Mouse (Mus musculus) MEL (cell line): Measurements from ENCODE around the gene Tmem201. TPM values are rescaled to one million over a fixed set of nuclear protein-coding genes. Genes with fewer than 3 reads are reported as not detected.
A peak's percentile ranks its signal among the peaks of the same experiment; 100 is the strongest.

Experiments
- DNase-seq: peaks from one replicate; pipeline ENCODE4 v3.0.0; 2011; ENCODE audit warnings: low read depth, low spot score
- H3K27ac ChIP-seq: 2 replicates; pipeline ENCODE4 v1.5.1; 2012; ENCODE audit warnings: low read depth, mild to moderate bottlenecking, control low read depth, low read length, moderate library complexity; ENCODE audit not compliant: control insufficient read depth
- H3K27me3 ChIP-seq, 2 experiments: fragments of 150-350 bp in 1 of 2; sonication (generic) in 1 of 2; 2 replicates each; pipeline ENCODE4 v1.6.1; 2012; ENCODE audit warnings: low read length in 2 of 2, mild to moderate bottlenecking in 2 of 2, improper control_type of control experiment in 1 of 2, moderate library complexity in 1 of 2; ENCODE audit not compliant: insufficient read depth in 2 of 2, control insufficient read depth in 1 of 2
- H3K36me3 ChIP-seq, 2 experiments: 2 replicates each; pipeline ENCODE4 v1.6.1; 2012 to 2014; ENCODE audit warnings: low read length in 2 of 2, improper control_type of control experiment in 1 of 2, inconsistent platforms in 1 of 2, mild to moderate bottlenecking in 1 of 2; ENCODE audit not compliant: insufficient read depth in 2 of 2, control insufficient read depth in 1 of 2
- H3K4me1 ChIP-seq, 2 experiments: fragments of 150-350 bp in 1 of 2; sonication (generic) in 1 of 2; 2 replicates each; pipeline ENCODE4 v1.6.1; 2012; ENCODE audit warnings: low read length in 2 of 2, improper control_type of control experiment in 1 of 2, mild to moderate bottlenecking in 1 of 2; ENCODE audit not compliant: insufficient read depth in 2 of 2, control insufficient read depth in 1 of 2
- H3K4me3 ChIP-seq, 2 experiments: fragments of 150-350 bp in 1 of 2; sonication (generic) in 1 of 2; 2 replicates each; pipeline ENCODE4 v1.5.1; 2012; ENCODE audit warnings: low read depth in 2 of 2, low read length in 2 of 2, mild to moderate bottlenecking in 2 of 2, moderate library complexity in 2 of 2, control low read depth in 1 of 2, improper control_type of control experiment in 1 of 2; ENCODE audit not compliant: control insufficient read depth in 1 of 2, insufficient read depth in 1 of 2
- H3K79me2 ChIP-seq: 2 replicates; pipeline ENCODE4 v1.6.1; 2012; ENCODE audit warnings: mild to moderate bottlenecking, low read length, moderate library complexity; ENCODE audit not compliant: control insufficient read depth, poor library complexity, insufficient read depth
- H3K9ac ChIP-seq: 2 replicates; pipeline ENCODE4 v1.6.1; 2012; ENCODE audit warnings: low read depth, mild to moderate bottlenecking, control low read depth, low read length, moderate library complexity; ENCODE audit not compliant: control insufficient read depth, poor library complexity, severe bottlenecking
- H3K9me3 ChIP-seq: fragments of 150-350 bp; sonication (generic); replicated peaks from 2 replicates; pipeline ENCODE4 v1.6.1; 2012; ENCODE audit warnings: mild to moderate bottlenecking, low read length, improper control_type of control experiment, moderate library complexity; ENCODE audit not compliant: insufficient read depth
- BHLHE40 ChIP-seq: IDR thresholded peaks from 2 replicates; pipeline ENCODE4 v1.6.1; 2012; ENCODE audit warnings: low read depth, mild to moderate bottlenecking, inconsistent platforms, low read length, improper control_type of control experiment, borderline replicate concordance
- CHD1 ChIP-seq: IDR thresholded peaks from 2 replicates; pipeline ENCODE4 v1.6.1; 2012; ENCODE audit warnings: low read depth, mild to moderate bottlenecking, inconsistent platforms, low read length, improper control_type of control experiment
- CHD2 ChIP-seq: IDR thresholded peaks from 2 replicates; pipeline ENCODE4 v1.6.1; 2011; ENCODE audit warnings: low read length, improper control_type of control experiment
- CTCF ChIP-seq, 3 experiments: IDR thresholded peaks in 2 of 3; conservative IDR thresholded peaks in 1 of 3; 2 replicates each; pipeline ENCODE4 v1.5.1; 2011 to 2012; ENCODE audit warnings: low read length in 3 of 3, low read depth in 2 of 3, mild to moderate bottlenecking in 2 of 3, improper control_type of control experiment in 1 of 3, inconsistent platforms in 1 of 3, mixed read lengths in 1 of 3, moderate library complexity in 1 of 3; ENCODE audit not compliant: control insufficient read depth in 1 of 3, insufficient read depth in 1 of 3, poor library complexity in 1 of 3, severe bottlenecking in 1 of 3
- E2F4 ChIP-seq: IDR thresholded peaks from 2 replicates; pipeline ENCODE4 v1.6.1; 2011; ENCODE audit warnings: low read depth, low read length, improper control_type of control experiment, borderline replicate concordance
- ELF1 ChIP-seq: IDR thresholded peaks from 2 replicates; pipeline ENCODE4 v1.6.1; 2014; ENCODE audit warnings: low read depth, mild to moderate bottlenecking, inconsistent platforms, low read length, improper control_type of control experiment, moderate library complexity
- EP300 ChIP-seq, 2 experiments: IDR thresholded peaks; 2 replicates each; pipeline ENCODE4 v1.6.1; 2011; ENCODE audit warnings: improper control_type of control experiment in 2 of 2, low read length in 2 of 2, low read depth in 1 of 2, mild to moderate bottlenecking in 1 of 2
- ETS1 ChIP-seq: IDR thresholded peaks from 2 replicates; pipeline ENCODE4 v1.6.1; 2012; ENCODE audit warnings: low read depth, mild to moderate bottlenecking, inconsistent platforms, low read length, improper control_type of control experiment, moderate library complexity
- GATA1 ChIP-seq: IDR thresholded peaks from 2 replicates; pipeline ENCODE4 v1.6.1; 2011; ENCODE audit warnings: low read depth, low read length, improper control_type of control experiment
- HCFC1 ChIP-seq: IDR thresholded peaks from 2 replicates; pipeline ENCODE4 v1.6.1; 2012; ENCODE audit warnings: low read depth, mild to moderate bottlenecking, inconsistent platforms, low read length, improper control_type of control experiment, moderate library complexity
- MAX ChIP-seq: IDR thresholded peaks from 2 replicates; pipeline ENCODE4 v1.6.1; 2011; ENCODE audit warnings: low read length, improper control_type of control experiment
- MEF2A ChIP-seq: IDR thresholded peaks from 2 replicates; pipeline ENCODE4 v1.6.1; 2014; ENCODE audit warnings: low read depth, mild to moderate bottlenecking, inconsistent platforms, low read length, improper control_type of control experiment; ENCODE audit not compliant: poor library complexity, insufficient replicate concordance, severe bottlenecking; ENCODE audit errors: extremely low read depth
- MXI1 ChIP-seq: IDR thresholded peaks from 2 replicates; pipeline ENCODE4 v1.6.1; 2011; ENCODE audit warnings: mild to moderate bottlenecking, low read depth, low read length, improper control_type of control experiment
- MYC ChIP-seq: IDR thresholded peaks from 2 replicates; pipeline ENCODE4 v1.6.1; 2011; ENCODE audit warnings: low read depth, mild to moderate bottlenecking, low read length, improper control_type of control experiment, moderate library complexity
- NELFE ChIP-seq: IDR thresholded peaks from 2 replicates; pipeline ENCODE4 v1.6.1; 2011; ENCODE audit warnings: low read depth, low read length, improper control_type of control experiment
- NRF1 ChIP-seq: IDR thresholded peaks from 2 replicates; pipeline ENCODE4 v1.6.1; 2014; ENCODE audit warnings: low read depth, mild to moderate bottlenecking, inconsistent platforms, low read length, improper control_type of control experiment, moderate library complexity; ENCODE audit not compliant: poor library complexity, insufficient read depth, severe bottlenecking
- POLR2A ChIP-seq, 2 experiments: IDR thresholded peaks; 2 replicates each; pipeline ENCODE4 v1.6.1; 2011 to 2012; ENCODE audit warnings: low read length in 2 of 2, mild to moderate bottlenecking in 2 of 2, control low read depth in 1 of 2, improper control_type of control experiment in 1 of 2, low read depth in 1 of 2, moderate library complexity in 1 of 2; ENCODE audit not compliant: control insufficient read depth in 1 of 2, insufficient read depth in 1 of 2, poor library complexity in 1 of 2
- POLR2AphosphoS2 ChIP-seq: IDR thresholded peaks from 2 replicates; pipeline ENCODE4 v1.6.1; 2011; ENCODE audit warnings: low read length, improper control_type of control experiment
- POLR2AphosphoS5 ChIP-seq: IDR thresholded peaks from 2 replicates; pipeline ENCODE4 v1.6.1; 2012; ENCODE audit warnings: low read depth, borderline replicate concordance, mild to moderate bottlenecking, inconsistent platforms, low read length, moderate library complexity, mixed read lengths
- RCOR1 ChIP-seq: IDR thresholded peaks from 2 replicates; pipeline ENCODE4 v1.6.1; 2012; ENCODE audit warnings: low read depth, mild to moderate bottlenecking, inconsistent platforms, low read length, improper control_type of control experiment
- SIN3A ChIP-seq: IDR thresholded peaks from 2 replicates; pipeline ENCODE4 v1.6.1; 2012; ENCODE audit warnings: low read length, improper control_type of control experiment, inconsistent platforms
- SMC3 ChIP-seq: IDR thresholded peaks from 2 replicates; pipeline ENCODE4 v1.6.1; 2011; ENCODE audit warnings: low read depth, low read length, improper control_type of control experiment
- TBP ChIP-seq: IDR thresholded peaks from 2 replicates; pipeline ENCODE4 v1.8.0; 2011; ENCODE audit warnings: low read depth, low read length, improper control_type of control experiment
- TCF12 ChIP-seq: IDR thresholded peaks from 2 replicates; pipeline ENCODE4 v1.6.1; 2014; ENCODE audit warnings: low read depth, mild to moderate bottlenecking, inconsistent platforms, low read length, improper control_type of control experiment, moderate library complexity
- UBTF ChIP-seq: IDR thresholded peaks from 2 replicates; pipeline ENCODE4 v1.6.1; 2012; ENCODE audit warnings: low read depth, mild to moderate bottlenecking, inconsistent platforms, low read length, improper control_type of control experiment, moderate library complexity, borderline replicate concordance; ENCODE audit not compliant: insufficient read depth
- USF2 ChIP-seq, 2 experiments: IDR thresholded peaks; 2 replicates each; pipeline ENCODE4 v1.6.1; 2011 to 2012; ENCODE audit warnings: improper control_type of control experiment in 2 of 2, low read length in 2 of 2, borderline replicate concordance in 1 of 2, inconsistent platforms in 1 of 2, low read depth in 1 of 2, mild to moderate bottlenecking in 1 of 2; ENCODE audit not compliant: insufficient read depth in 1 of 2
- ZKSCAN1 ChIP-seq: IDR thresholded peaks from 2 replicates; pipeline ENCODE4 v1.6.1; 2012; ENCODE audit warnings: low read depth, mild to moderate bottlenecking, inconsistent platforms, low read length, improper control_type of control experiment, moderate library complexity
- ZMIZ1 ChIP-seq: IDR thresholded peaks from 2 replicates; pipeline ENCODE4 v1.6.1; 2012; ENCODE audit warnings: low read depth, mild to moderate bottlenecking, inconsistent platforms, low read length, improper control_type of control experiment, moderate library complexity
- ZNF384 ChIP-seq: IDR thresholded peaks from 2 replicates; pipeline ENCODE4 v1.6.1; 2012; ENCODE audit warnings: low read depth, mild to moderate bottlenecking, inconsistent platforms, low read length, improper control_type of control experiment
- polyA plus RNA-seq, 2 experiments: library from polyadenylated mRNA; stranded (reverse) in 1 of 2; unstranded in 1 of 2; fragments of >175 nt in 1 of 2; fragments of >200 nt in 1 of 2; gene quantifications; 2 replicates each; pipeline versions ENCODE4 v1.2.1 to v1.2.4; 2012; ENCODE audit warnings: low replicate concordance in 2 of 2, low read depth in 1 of 2; ENCODE audit not compliant: insufficient read length in 2 of 2, insufficient read depth in 1 of 2, missing spikeins in 1 of 2
- total RNA-seq: library from RNA; depleted of rRNA; stranded (reverse); fragments of 300-350 nt; gene quantifications from 2 replicates; pipeline ENCODE4 v1.2.3, GENCODE M21; 2012

Tmem201 gene
- total and polyA plus RNA-seq, 3 experiments = 31.5 to 60.6 TPM; not detected in 1

DNA sequence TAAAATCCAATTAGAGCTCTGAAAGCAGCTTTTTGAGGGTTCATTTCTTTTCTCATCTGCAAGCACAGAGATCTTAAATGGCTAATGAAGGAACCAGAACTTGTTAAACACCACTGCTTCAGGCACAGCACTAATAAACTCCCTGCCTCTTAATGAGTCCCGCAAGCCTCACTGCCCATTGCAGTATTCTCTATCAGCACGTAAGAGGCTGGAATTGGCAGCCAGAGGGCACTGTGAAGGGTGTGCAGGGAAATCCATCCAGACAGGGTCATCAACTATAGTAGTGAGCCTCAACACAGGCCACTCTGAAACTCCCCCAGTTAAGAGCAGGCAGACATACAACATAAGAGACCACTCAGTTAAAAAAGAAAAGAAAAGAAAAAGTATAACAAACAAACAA lies 34.5 kb upstream of the Tmem201 start:
- Histone ChIP-seq H3K4me1 (peaks cover 12 to 23% of the 10 kb centered on the region in 2 experiments), H3K36me3 (peaks cover 3 to 29% of the 10 kb centered on the region in 2 experiments; a peak in 3 of 4 replicates), H3K27me3 (no peaks in the 10 kb centered on the region), H3K9me3 (no peaks in the 10 kb centered on the region), H3K4me3 (peak overlapping the region; percentile 47 to 94), H3K9ac (peak overlapping the region; percentile 86), H3K79me2 (peaks cover 50% of the 10 kb centered on the region), H3K27ac (no peak overlapping the region)
- peak; percentile 54 for DNase-seq
- TF ChIP-seq HCFC1 = 0 out of 2 replicates have a peak, but pooled peaks have one; percentile 36
- peak; percentile 15 to 54 (median 53); a peak in 3 of 6 replicates for TF ChIP-seq CTCF (IDR thresholded peaks at IDR 0.05 in 2 of 3, conservative IDR thresholded peaks at IDR 0.05 in 1 of 3; ENCODE audit: control insufficient read depth in 1 of 3, insufficient read depth in 1 of 3, low read depth in 2 of 3, low read length in 3 of 3, poor library complexity in 1 of 3, severe bottlenecking in 1 of 3)
- TF ChIP-seq MAX = 0 out of 2 replicates have a peak, but pooled peaks have one; percentile 23
- no peak for TF ChIP-seq NELFE
- no peak for TF ChIP-seq MEF2A
- peak; percentile 46 for TF ChIP-seq MXI1
- 0 out of 2 replicates have a peak, but pooled peaks have one; percentile 8 for TF ChIP-seq ETS1
- TF ChIP-seq CHD2 = no peak
- no peak; the same call in 1 of the 2 replicates for TF ChIP-seq ZMIZ1
- TF ChIP-seq ELF1 = no peak
- TF ChIP-seq SIN3A = peak; percentile 62; the same call in 1 of the 2 replicates
- 0 out of 4 replicates have a peak, but pooled peaks of 1 of the 2 experiments have one; percentile 6 for TF ChIP-seq EP300 (IDR thresholded peaks at IDR 0.05; ENCODE audit: low read depth in 1 of 2, low read length in 2 of 2)
- peak; percentile 37; the same call in 1 of the 2 replicates for TF ChIP-seq SMC3
- 0 out of 2 replicates have a peak, but pooled peaks have one; percentile 52 for TF ChIP-seq CHD1
- no peak for TF ChIP-seq MYC
- TF ChIP-seq RCOR1 = no peak
- no peak for TF ChIP-seq ZNF384
- no peak for TF ChIP-seq NRF1
- TF ChIP-seq TBP = 0 out of 2 replicates have a peak, but pooled peaks have one; percentile 5
- no peak for TF ChIP-seq BHLHE40

DNA sequence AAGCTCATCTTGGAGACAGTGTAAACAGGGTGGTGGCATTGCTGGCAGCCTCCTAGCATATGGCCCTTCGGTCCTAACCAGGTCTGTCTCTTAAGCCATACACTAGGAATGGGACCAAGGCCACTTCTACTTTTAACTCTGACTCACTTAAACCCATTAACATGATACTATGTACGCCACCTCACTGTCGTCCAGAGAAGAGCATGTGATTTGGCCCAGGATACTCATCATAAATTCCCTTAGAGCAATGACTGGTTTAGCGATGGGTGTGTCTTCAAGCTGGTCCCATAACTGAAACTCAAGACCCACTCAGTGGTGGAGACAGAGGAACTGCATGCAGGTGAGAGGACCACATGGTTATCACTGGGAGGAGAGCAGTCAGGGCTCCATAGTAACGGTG lies 27.4 kb upstream of the Tmem201 start:
- H3K27me3 ChIP-seq = no peaks in the 10 kb centered on the region
- H3K36me3 ChIP-seq = peaks cover 0 to 14% of the 10 kb centered on the region in 2 experiments; a peak in 2 of 4 replicates
- no peak for TF ChIP-seq SIN3A
- no peak for TF ChIP-seq POLR2A (IDR thresholded peaks at IDR 0.05; ENCODE audit: control insufficient read depth in 1 of 2, insufficient read depth in 1 of 2, low read depth in 1 of 2, low read length in 2 of 2, poor library complexity in 1 of 2)
- no peak; the same call in 1 of the 2 replicates for TF ChIP-seq POLR2AphosphoS2
- TF ChIP-seq POLR2AphosphoS5 = no peak
- TF ChIP-seq MAX = no peak
- TF ChIP-seq GATA1 = no peak
- TF ChIP-seq TCF12 = no peak
- TF ChIP-seq E2F4 = no peak
- TF ChIP-seq UBTF = no peak
- no peak for TF ChIP-seq ZKSCAN1
- no peak for TF ChIP-seq ZMIZ1
- TF ChIP-seq ZNF384 = no peak
- TF ChIP-seq CTCF (IDR thresholded peaks at IDR 0.05 in 2 of 3, conservative IDR thresholded peaks at IDR 0.05 in 1 of 3; ENCODE audit: control insufficient read depth in 1 of 3, insufficient read depth in 1 of 3, low read depth in 2 of 3, low read length in 3 of 3, poor library complexity in 1 of 3, severe bottlenecking in 1 of 3) = no peak
- TF ChIP-seq BHLHE40 = no peak
- TF ChIP-seq USF2 (IDR thresholded peaks at IDR 0.05; ENCODE audit: borderline replicate concordance in 1 of 2, insufficient read depth in 1 of 2, low read depth in 1 of 2, low read length in 2 of 2) = no peak
- H3K79me2 ChIP-seq = peaks cover 20% of the 10 kb centered on the region
- H3K4me3 ChIP-seq = no peak overlapping the region
- no peak overlapping the region for H3K27ac ChIP-seq
- H3K9ac ChIP-seq = no peak overlapping the region
- no peaks in the 10 kb centered on the region for H3K4me1 ChIP-seq
- DNase-seq = no peak
- no peaks in the 10 kb centered on the region for H3K9me3 ChIP-seq
